Mouse (Mus musculus): ENCODE measurements around the gene Plcxd2.

The Plcxd2 gene

DNA sequence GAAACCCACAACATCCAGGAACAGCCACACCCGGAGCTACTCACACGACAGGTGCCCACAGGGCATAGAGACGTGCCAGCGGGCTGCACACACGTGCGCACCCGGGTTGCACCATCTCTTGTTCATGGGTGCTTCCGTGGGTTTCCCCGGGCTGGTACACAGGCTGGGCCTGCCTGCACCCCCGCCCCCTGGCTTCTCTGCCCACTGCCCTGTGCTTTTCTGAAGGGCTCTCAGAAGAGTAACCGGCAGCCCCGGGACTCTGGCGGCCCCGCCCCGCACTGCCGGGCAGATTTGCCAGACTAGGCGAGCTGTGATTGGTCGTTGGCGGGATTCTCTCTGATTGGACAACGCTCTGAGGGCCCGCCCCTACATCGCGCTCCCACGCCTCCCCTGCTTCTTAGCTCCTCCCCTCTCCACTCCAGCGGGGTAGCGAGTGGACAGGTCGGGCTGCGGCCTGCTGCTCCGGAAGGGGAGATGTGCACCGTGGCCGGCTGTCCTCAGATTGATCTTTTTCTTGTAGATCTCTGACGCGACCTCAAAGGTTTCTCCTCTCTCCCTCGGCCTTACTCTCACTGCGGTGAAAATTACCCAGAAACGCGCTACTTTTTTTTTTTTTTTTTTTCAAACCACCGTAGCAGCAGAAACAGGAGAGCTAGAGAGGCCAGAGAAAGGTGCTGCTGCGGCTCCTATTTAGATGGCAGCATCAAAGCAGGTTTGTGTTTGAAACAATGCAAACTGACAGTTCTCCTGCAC is at the start of gene Plcxd2:
Plcxd2 (minus strand) TSS at position 66 of the 753 bp plus-strand sequence.
- peak; percentile 87 for DNase-seq (ENCODE audit: low spot score in 2 of 2)

DNA sequence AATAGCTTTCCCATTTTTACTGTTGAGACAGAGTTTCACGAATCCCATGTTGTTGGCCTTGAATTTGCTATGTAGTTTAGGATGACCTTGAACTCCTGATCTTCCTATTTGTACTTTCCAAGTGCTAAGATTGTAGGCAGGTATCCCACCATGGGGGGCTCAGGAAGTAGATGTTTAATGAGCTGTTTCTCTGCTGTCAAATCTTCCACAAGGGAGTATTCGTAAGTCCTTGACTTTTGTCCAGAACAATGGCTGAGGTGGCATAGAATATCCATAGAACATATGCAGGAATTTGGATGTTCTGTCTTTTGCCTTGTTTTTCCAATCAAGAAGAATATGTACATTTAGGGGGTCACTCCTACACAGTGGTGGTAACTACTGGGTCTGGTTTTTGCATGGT is 36.9 kb upstream of the Plcxd2 start:
- DNase-seq (ENCODE audit: low spot score in 2 of 2): no peak

GRCm38 (mm10) chr16:46036261-46036660 is 26.2 kb upstream of the Plcxd2 start:
- DNase-seq (ENCODE audit: low spot score in 2 of 2): no peak

- DNase-seq (ENCODE audit: low spot score in 2 of 2): no peak
Observed at GRCm38 (mm10) chr16:46033896-46034295, 23.9 kb upstream of the Plcxd2 start.

GRCm38 (mm10) chr16:46022958-46023491 is 13.0 kb upstream of the Plcxd2 start:
- no peak for DNase-seq (ENCODE audit: low spot score in 2 of 2)

GRCm38 (mm10) chr16:46022189-46022928 is 12.3 kb upstream of the Plcxd2 start:
- DNase-seq (ENCODE audit: low spot score in 2 of 2): peak; percentile 36 to 38

- DNase-seq (ENCODE audit: low spot score in 2 of 2): no peak
Observed at GRCm38 (mm10) chr16:46021302-46021701, 11.3 kb upstream of the Plcxd2 start.

- DNase-seq (ENCODE audit: low spot score in 2 of 2): no peak
Observed at GRCm38 (mm10) chr16:46020396-46020795, 10.4 kb upstream of the Plcxd2 start.

GRCm38 (mm10) chr16:46019799-46020198 is 9.8 kb upstream of the Plcxd2 start:
- DNase-seq (ENCODE audit: low spot score in 2 of 2): no peak

DNA sequence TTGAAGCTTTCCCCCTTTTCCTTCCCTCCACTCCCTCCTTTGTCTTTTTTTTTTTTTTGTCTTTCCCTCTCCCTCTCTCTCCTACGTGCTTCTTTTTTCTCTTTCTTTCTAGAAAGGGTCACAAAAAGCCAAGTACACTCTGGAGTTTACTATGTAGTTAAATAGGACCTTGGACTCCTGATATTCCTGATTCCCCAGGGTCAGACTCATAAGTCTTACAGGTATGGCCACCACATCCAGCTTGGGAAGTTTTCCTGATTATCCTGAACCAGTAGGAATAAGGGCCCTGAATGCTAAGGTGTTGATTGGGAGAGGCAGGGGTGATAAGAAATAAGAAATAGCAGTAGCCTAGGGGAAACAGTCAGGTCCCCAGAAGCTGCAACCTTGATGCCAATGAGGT is 9.3 kb upstream of the Plcxd2 start:
- no peak for DNase-seq (ENCODE audit: low spot score in 2 of 2)

GRCm38 (mm10) chr16:46011696-46012095 is 1.7 kb upstream of the Plcxd2 start:
- DNase-seq (ENCODE audit: low spot score in 2 of 2): no peak

DNA sequence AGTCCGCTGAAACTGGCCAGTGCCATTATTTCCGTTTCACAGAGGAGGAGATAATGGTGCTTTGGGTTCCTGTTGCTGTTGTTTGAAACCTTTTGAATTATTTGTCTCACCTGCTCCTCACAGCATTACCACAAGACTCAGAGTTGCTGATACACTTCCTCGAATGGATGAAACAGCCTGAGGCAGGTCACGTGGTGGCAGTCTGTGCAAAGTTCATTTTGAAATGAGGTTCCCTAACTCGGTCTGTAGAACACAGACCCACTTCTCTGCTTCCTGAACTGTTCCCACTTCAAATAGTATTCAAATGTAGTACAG is 845 bp upstream of the Plcxd2 start:
- no peak for DNase-seq (ENCODE audit: low spot score in 2 of 2)

GRCm38 (mm10) chr16:46009717-46010116 is 301 bp downstream of the Plcxd2 start:
- no peak for DNase-seq (ENCODE audit: low spot score in 2 of 2)

- DNase-seq (ENCODE audit: low spot score in 2 of 2): no peak
Observed at GRCm38 (mm10) chr16:46008766-46009165, 1.3 kb downstream of the Plcxd2 start.

DNA sequence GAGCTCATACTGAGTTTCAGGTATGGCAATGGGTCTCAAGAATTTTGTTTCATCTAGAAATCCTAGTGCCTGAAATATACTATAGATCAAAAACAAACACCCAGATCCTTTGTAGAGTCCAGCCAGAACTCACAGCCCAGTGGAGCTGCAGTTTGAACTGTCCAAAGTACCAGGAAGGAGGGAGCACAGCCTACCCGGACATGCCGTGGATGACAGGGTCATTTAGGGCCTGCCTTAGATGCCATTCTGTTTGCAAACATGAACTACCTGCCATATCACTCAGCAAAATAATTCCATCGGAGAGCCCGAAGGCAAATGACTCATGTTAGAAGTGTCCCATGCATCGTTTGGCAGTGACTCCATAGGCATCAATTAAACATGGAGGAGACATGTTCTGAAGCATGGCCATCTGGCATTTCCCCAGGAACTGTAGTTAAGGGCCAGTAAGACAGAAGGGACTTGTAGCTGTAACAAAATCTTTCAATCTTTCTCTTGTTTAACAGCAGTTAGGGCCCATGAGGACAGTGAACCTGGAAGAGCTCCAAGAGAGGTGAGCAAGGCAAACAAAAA is 1.9 kb downstream of the Plcxd2 start:
- DNase-seq (ENCODE audit: low spot score in 2 of 2): no peak

GRCm38 (mm10) chr16:46006261-46006660 is 3.8 kb downstream of the Plcxd2 start:
- DNase-seq (ENCODE audit: low spot score in 2 of 2): no peak

DNA sequence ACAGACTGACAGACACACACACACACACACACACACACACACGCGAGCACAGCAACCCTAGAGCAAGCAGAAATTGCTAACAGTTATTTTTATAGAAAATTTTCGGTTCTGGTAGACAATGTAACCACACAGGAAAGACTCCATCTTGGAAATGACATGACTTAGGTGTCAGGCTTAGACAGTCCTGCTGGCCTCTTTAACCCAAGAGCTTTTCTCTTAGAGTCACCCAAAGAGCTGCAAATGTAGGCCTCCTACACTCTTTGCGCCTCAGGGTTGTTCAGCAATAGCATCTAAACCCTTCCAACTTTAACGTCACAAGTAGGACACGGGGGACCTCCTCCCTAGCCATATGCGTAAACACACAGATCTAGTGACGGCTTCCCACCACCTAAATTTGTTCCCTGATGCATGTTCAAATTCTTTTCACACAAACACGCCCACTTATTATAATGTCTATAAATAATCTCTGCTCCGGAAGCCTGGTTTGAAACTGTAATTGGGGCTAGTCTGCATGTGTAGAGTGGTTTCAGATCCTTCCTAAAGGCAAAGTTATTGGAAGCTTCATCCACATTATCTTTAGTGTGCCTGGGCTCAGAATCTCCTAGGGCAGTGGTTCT is 8.4 kb downstream of the Plcxd2 start:
- DNase-seq (ENCODE audit: low spot score in 2 of 2): no peak

GRCm38 (mm10) chr16:46000976-46001375 is 9.0 kb downstream of the Plcxd2 start:
- no peak for DNase-seq (ENCODE audit: low spot score in 2 of 2)

DNA sequence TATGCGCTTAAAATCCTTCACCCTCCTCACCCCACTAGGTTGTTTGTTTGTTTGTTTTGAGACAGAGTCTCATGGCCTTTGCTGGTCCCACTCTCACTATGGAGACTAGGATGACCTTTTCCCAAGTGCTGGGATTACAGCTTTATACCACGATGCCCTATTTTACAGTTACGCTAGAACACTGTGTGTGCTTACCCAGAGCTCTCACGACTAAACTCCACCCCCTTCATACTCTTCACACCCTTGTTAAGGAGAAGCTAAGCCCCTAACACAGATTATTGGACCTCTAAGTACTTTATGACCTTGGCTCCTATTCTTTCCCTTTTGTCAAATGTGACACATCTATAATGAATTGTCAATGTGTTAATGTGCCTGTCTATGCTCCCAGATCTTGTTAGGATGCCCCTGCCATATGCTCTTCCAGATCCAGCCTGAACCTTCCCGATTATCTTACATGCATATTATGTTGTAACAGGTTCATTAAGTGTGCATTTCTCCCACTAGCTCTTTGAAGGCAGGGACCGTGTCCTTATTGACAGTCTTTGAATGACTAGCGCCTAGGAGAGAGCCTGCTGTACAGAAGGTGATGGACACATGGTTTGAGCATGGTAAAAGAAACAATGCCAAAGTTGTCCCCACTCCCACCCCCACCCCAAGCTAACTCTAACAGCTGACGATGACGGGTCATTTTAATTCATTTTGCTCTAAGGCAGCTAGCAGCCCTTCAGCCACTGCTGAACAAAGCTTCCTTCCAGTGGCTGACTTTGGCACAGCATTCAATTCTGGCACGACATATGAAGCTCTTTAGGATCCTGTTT is 10.4 kb downstream of the Plcxd2 start:
- DNase-seq (ENCODE audit: low spot score in 2 of 2): no peak

DNA sequence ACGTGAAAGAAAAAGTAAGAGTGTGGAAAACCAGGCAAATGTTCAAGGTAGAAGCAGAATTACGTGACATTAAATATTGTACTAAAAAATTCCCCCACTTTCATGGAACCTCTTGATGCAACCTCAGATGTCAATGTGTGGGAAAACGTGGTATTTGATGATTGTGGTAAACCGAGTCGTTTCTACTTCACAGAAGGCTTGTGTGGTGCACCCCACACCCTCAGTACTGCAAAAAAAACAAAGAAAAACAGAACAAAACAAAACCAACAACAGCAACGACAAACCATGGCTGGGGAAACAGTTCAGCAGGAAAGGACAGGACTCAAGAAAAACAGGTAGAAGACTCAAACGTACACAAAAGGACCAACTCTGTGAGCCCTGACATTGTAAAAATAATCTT is 11.8 kb downstream of the Plcxd2 start:
- no peak for DNase-seq (ENCODE audit: low spot score in 2 of 2)

- DNase-seq (ENCODE audit: low spot score in 2 of 2): no peak
Observed at GRCm38 (mm10) chr16:45990901-45991676, 18.9 kb downstream of the Plcxd2 start.
